ENCODE assay signal across 9 mouse cellular contexts in the genomic region with DNA sequence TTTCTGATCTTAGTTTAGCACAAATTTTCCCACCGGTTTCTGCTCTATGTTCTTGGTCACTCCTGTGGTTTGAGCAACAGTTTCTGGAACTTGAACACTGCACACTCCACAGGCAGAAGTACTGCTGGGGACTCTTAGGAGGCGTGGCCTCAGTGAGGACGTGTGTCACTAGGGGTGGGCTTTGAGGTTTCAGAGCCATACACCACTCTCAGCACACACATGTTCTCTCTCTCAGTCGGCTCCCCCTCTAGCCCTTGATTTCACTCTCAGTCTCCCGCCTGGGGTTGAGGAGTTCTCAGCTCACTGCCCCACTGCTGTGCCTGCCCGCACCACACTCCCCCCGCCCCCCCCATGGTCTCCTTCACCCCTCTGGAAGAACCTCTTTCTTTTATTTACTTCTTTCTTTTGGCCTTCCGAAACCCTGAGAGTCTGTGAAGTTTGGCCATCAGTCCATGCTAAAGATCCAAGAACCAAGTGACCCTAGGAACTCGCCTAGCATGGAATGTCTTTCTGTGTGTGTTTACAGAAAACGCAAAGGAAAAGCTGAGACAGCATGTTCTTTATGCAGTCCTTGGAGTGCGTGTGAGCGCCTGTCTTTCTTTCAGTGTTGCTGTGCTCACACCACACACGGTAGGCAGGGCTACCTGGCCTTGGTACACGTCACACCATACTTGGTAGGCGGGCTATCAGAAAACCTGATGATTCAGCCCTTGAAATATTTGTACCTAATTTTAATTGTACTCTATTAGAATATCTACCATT.
DNase-seq lines count a peak whose midpoint lies in the region; ATAC-seq and TF ChIP-seq lines count a peak whose summit lies in the region.
"Had no signal": no experiment of that assay in that cellular context is flagged by ENCODE, and none has a peak within 500 bp of the region (broad histone marks: within the 10 kb centered on the region; RNA-seq: fewer than 3 reads in every experiment).

No protein-coding gene starts in this region.

- 78% methylated on average over 15 of the region's 15 CpGs for WGBS in kidney, embryonic 15.5 days
- 84% methylated on average over 15 of the region's 15 CpGs for WGBS in forebrain, embryonic 14.5 days
- WGBS in limb, embryonic 12.5 days = 80% methylated on average over 15 of the region's 15 CpGs

- DNase-seq in kidney, postnatal 36 days = no peak
- DNase-seq in MEL (ENCODE audit: low read depth, low spot score) = peak; percentile 17
- no peak for DNase-seq in forebrain, embryonic 14.5 days (ENCODE audit: low spot score)
- DNase-seq in right cerebral cortex, postnatal 36 days (ENCODE audit: low spot score in 2 of 2) = no peak
- no peak for DNase-seq in cerebellum, adult 11 months
- DNase-seq in yolk sac, embryonic 10.5 days (ENCODE audit: low spot score) = no peak
- DNase-seq: gastrocnemius, postnatal 36 days had no signal

- no peak overlapping the region for H3K4me3 ChIP-seq in kidney, embryonic 15.5 days (replicated peaks)
- H3K4me3 ChIP-seq in MEL (ENCODE audit: control insufficient read depth in 1 of 2, insufficient read depth in 1 of 2, low read depth in 2 of 2, low read length in 2 of 2) = no peak overlapping the region
- no peak overlapping the region for H3K4me3 ChIP-seq in forebrain, embryonic 14.5 days (ENCODE audit: low read depth, low read length)
- no peak overlapping the region for H3K4me3 ChIP-seq in limb, embryonic 12.5 days (replicated peaks)

- no peak for TF ChIP-seq EP300 in MEL (IDR thresholded peaks at IDR 0.05; ENCODE audit: low read depth in 1 of 2, low read length in 2 of 2)

- peaks cover 5% of the 10 kb centered on the region; the same call in 1 of the 2 replicates for H3K4me1 ChIP-seq in kidney, embryonic 15.5 days
- H3K4me1 ChIP-seq in MEL (ENCODE audit: control insufficient read depth in 1 of 2, insufficient read depth in 2 of 2, low read length in 2 of 2) = peaks cover 0 to 6% of the 10 kb centered on the region in 2 experiments; a peak in 1 of 4 replicates
- no peaks in the 10 kb centered on the region for H3K4me1 ChIP-seq in forebrain, embryonic 14.5 days (ENCODE audit: control insufficient read depth, insufficient read depth, low read length)
- 0 out of 2 replicates have a peak, but pooled peaks cover 2% of the 10 kb centered on the region for H3K4me1 ChIP-seq in limb, embryonic 12.5 days (replicated peaks)

- no peak overlapping the region for H3K9ac ChIP-seq in kidney, embryonic 15.5 days
- no peak overlapping the region for H3K9ac ChIP-seq in MEL (ENCODE audit: control insufficient read depth, low read depth, low read length, poor library complexity, severe bottlenecking)
- no peak overlapping the region for H3K9ac ChIP-seq in forebrain, embryonic 14.5 days (ENCODE audit: low read length)
- no peak overlapping the region for H3K9ac ChIP-seq in limb, embryonic 12.5 days (replicated peaks)

- no peaks in the 10 kb centered on the region for H3K79me2 ChIP-seq in MEL (ENCODE audit: control insufficient read depth, insufficient read depth, low read length, poor library complexity)

- no peak for TF ChIP-seq CTCF in MEL (IDR thresholded peaks at IDR 0.05 in 2 of 3, conservative IDR thresholded peaks at IDR 0.05 in 1 of 3; ENCODE audit: control insufficient read depth in 1 of 3, insufficient read depth in 1 of 3, low read depth in 2 of 3, low read length in 3 of 3, poor library complexity in 1 of 3, severe bottlenecking in 1 of 3)

- H3K27me3 ChIP-seq in kidney, embryonic 15.5 days = no peaks in the 10 kb centered on the region
- no peaks in the 10 kb centered on the region for H3K27me3 ChIP-seq in MEL (ENCODE audit: control insufficient read depth in 1 of 2, insufficient read depth in 2 of 2, low read length in 2 of 2)
- no peaks in the 10 kb centered on the region for H3K27me3 ChIP-seq in forebrain, embryonic 14.5 days (replicated peaks; ENCODE audit: control insufficient read depth, insufficient read depth, low read length)
- H3K27me3 ChIP-seq in limb, embryonic 12.5 days = no peaks in the 10 kb centered on the region

- peaks cover 72% of the 10 kb centered on the region for H3K36me3 ChIP-seq in kidney, embryonic 15.5 days
- H3K36me3 ChIP-seq in MEL (ENCODE audit: control insufficient read depth in 1 of 2, insufficient read depth in 2 of 2, low read length in 2 of 2) = peaks cover under 1 to 12% of the 10 kb centered on the region in 2 experiments
- H3K36me3 ChIP-seq in forebrain, embryonic 14.5 days (ENCODE audit: control insufficient read depth, insufficient read depth, low read length) = peaks cover 68% of the 10 kb centered on the region
- peaks cover 79% of the 10 kb centered on the region for H3K36me3 ChIP-seq in limb, embryonic 12.5 days

- no peaks in the 10 kb centered on the region for H3K9me3 ChIP-seq in kidney, embryonic 15.5 days (replicated peaks)
- no peaks in the 10 kb centered on the region for H3K9me3 ChIP-seq in MEL (replicated peaks; ENCODE audit: insufficient read depth, low read length)
- no peaks in the 10 kb centered on the region for H3K9me3 ChIP-seq in forebrain, embryonic 14.5 days (replicated peaks; ENCODE audit: control insufficient read depth, low read length)
- no peaks in the 10 kb centered on the region for H3K9me3 ChIP-seq in limb, embryonic 12.5 days

- no peak for TF ChIP-seq POLR2A in MEL (IDR thresholded peaks at IDR 0.05; ENCODE audit: control insufficient read depth in 1 of 2, insufficient read depth in 1 of 2, low read depth in 1 of 2, low read length in 2 of 2, poor library complexity in 1 of 2)

- no peak for TF ChIP-seq RAD21 in MEL (IDR thresholded peaks at IDR 0.05; ENCODE audit: low read depth, low read length)

- peak overlapping the region; percentile 32; the same call in 1 of the 2 replicates for H3K27ac ChIP-seq in kidney, embryonic 15.5 days
- no peak overlapping the region for H3K27ac ChIP-seq in MEL (ENCODE audit: control insufficient read depth, low read depth, low read length)
- H3K27ac ChIP-seq in forebrain, embryonic 14.5 days (ENCODE audit: low read depth, low read length) = no peak overlapping the region
- peak overlapping the region; percentile 29; the same call in 1 of the 2 replicates for H3K27ac ChIP-seq in limb, embryonic 12.5 days

- H3K4me2 ChIP-seq in kidney, embryonic 15.5 days = no peak overlapping the region
- no peak overlapping the region for H3K4me2 ChIP-seq in forebrain, embryonic 14.5 days (ENCODE audit: low read length)
- no peak overlapping the region for H3K4me2 ChIP-seq in limb, embryonic 12.5 days

- ATAC-seq in kidney, embryonic 15.5 days (replicated peaks; ENCODE audit: low FRiP score) = 0 out of 2 replicates have a peak, but pooled peaks have one; percentile 33
- peak; percentile 41 for ATAC-seq in forebrain, embryonic 14.5 days
- peak; percentile 49; the same call in 1 of the 2 replicates for ATAC-seq in limb, embryonic 12.5 days (ENCODE audit: insufficient number of reproducible peaks, insufficient read depth, low FRiP score, low TSS enrichment, low read depth)

TF ChIP-seq in MEL, 35 proteins besides CTCF, POLR2A, EP300 and RAD21:
- TF ChIP-seq ELF1 (IDR thresholded peaks at IDR 0.05; ENCODE audit: low read depth, low read length) (no peak), UBTF (IDR thresholded peaks at IDR 0.05; ENCODE audit: borderline replicate concordance, insufficient read depth, low read depth, low read length) (no peak)

Comparison
In these comparisons a context has a peak if more than half of its experiments do, and no peak if none do; other contexts are left out.
1. H3K27ac ChIP-seq: peak in kidney, embryonic 15.5 days (single experiment) and limb, embryonic 12.5 days (single experiment); none in MEL (single experiment) and forebrain, embryonic 14.5 days (single experiment).
2. Peak in every context shown above with its lines, with median percentiles within 50 percentile points of each other: ATAC-seq.